Mouse (Mus musculus) midbrain, embryonic 11.5 days (tissue): Measurements from ENCODE around the gene Asb6. TPM values are rescaled to one million over a fixed set of nuclear protein-coding genes. Genes with fewer than 3 reads are reported as not detected.
A peak's percentile ranks its signal among the peaks of the same experiment; 100 is the strongest.

Experiments
- ATAC-seq: fragments of 200-750 bp; cut with Nextera tagmentation; 2 replicates; pipeline ENCODE4 v1.8.0; 2017; ENCODE audit warnings: moderate TSS enrichment, moderate library complexity; ENCODE audit not compliant: low FRiP score
- DNase-seq: peaks from one replicate; pipeline ENCODE4 v3.0.0; 2015; ENCODE audit warnings: low spot score; ENCODE audit errors: missing footprints
- H3K27ac ChIP-seq: fragments of 300-500 bp; sonication (generic); 2 replicates; pipeline ENCODE4 v1.5.1; 2014; ENCODE audit warnings: low read depth, low read length
- H3K27me3 ChIP-seq: fragments of 300-500 bp; sonication (generic); 2 replicates; pipeline ENCODE4 v1.6.1; 2014; ENCODE audit warnings: mild to moderate bottlenecking, low read length, moderate library complexity, mixed read lengths; ENCODE audit not compliant: control insufficient read depth, insufficient read depth
- H3K36me3 ChIP-seq: fragments of 300-500 bp; sonication (generic); 2 replicates; pipeline ENCODE4 v1.6.1; 2014; ENCODE audit warnings: mild to moderate bottlenecking, low read length, moderate library complexity, mixed read lengths; ENCODE audit not compliant: control insufficient read depth, insufficient read depth
- H3K4me1 ChIP-seq: fragments of 300-500 bp; sonication (generic); 2 replicates; pipeline ENCODE4 v1.6.1; 2014; ENCODE audit warnings: low read length; ENCODE audit not compliant: control insufficient read depth, insufficient read depth
- H3K4me2 ChIP-seq: fragments of 300-500 bp; sonication (generic); 2 replicates; pipeline ENCODE4 v1.6.1; 2014; ENCODE audit warnings: mild to moderate bottlenecking, moderate library complexity
- H3K4me3 ChIP-seq: fragments of 300-500 bp; sonication (generic); 2 replicates; pipeline ENCODE4 v1.5.1; 2014; ENCODE audit warnings: low read depth, low read length
- H3K9ac ChIP-seq: fragments of 300-500 bp; sonication (generic); 2 replicates; pipeline ENCODE4 v1.6.1; 2014; ENCODE audit warnings: low read length
- H3K9me3 ChIP-seq: fragments of 300-500 bp; sonication (generic); 2 replicates; pipeline ENCODE4 v1.6.1; 2016; ENCODE audit warnings: low read length; ENCODE audit not compliant: control insufficient read depth
- WGBS: fragments of 180-500 bp; shearing (Covaris S2); extraction: QIAGEN DNeasy Blood & Tissue Kit; methylation state at CpG from one replicate; pipeline ENCODE4 v1.1.7; 2014; 5-methylcytosine and 5-hydroxymethylcytosine counted together
- polyA plus RNA-seq: library from polyadenylated mRNA; unstranded; fragments of >200 nt; fragmentation: Nextera tagmentation; extraction: Ambion mirVana; gene quantifications from 2 replicates; pipeline ENCODE4 v1.2.1, GENCODE M21; 2014

Asb6 gene
- polyA plus RNA-seq, 1 experiment from 2014 or later, result 31.0 TPM

GRCm38 (mm10) chr2:30807147-30807647 is 22.9 kb downstream of the Asb6 start:
- no peak for DNase-seq
- 6% methylated on average over 28 of the region's 28 CpGs for WGBS
- H3K4me1 ChIP-seq, result peaks cover 11% of the 10 kb centered on the region

GRCm38 (mm10) chr2:30805983-30806382 is 24.1 kb downstream of the Asb6 start:
- Histone ChIP-seq H3K27me3 (peaks cover 18% of the 10 kb centered on the region), H3K9me3 (no peaks in the 10 kb centered on the region), H3K4me1 (peaks cover 19% of the 10 kb centered on the region), H3K36me3 (no peaks in the 10 kb centered on the region), H3K4me2 (no peak overlapping the region), H3K9ac (no peak overlapping the region), H3K4me3 (no peak overlapping the region), H3K27ac (no peak overlapping the region)
- 93% methylated on average over 2 of the region's 2 CpGs for WGBS
- DNase-seq (no peak), ATAC-seq (no peak)

More at GRCm38 (mm10) chr2:30807147-30807647, 22.9 kb downstream of the Asb6 start:
- Histone ChIP-seq H3K9me3 (no peaks in the 10 kb centered on the region), H3K9ac (peak overlapping the region; percentile 53), H3K4me2 (peak overlapping the region; percentile 81), H3K27ac (peak overlapping the region; percentile 65), H3K27me3 (peaks cover 6% of the 10 kb centered on the region; the same call in 1 of the 2 replicates), H3K36me3 (no peaks in the 10 kb centered on the region; the same call in none of the 2 replicates), H3K4me3 (peak overlapping the region; percentile 74)
- ATAC-seq, result no peak

DNA sequence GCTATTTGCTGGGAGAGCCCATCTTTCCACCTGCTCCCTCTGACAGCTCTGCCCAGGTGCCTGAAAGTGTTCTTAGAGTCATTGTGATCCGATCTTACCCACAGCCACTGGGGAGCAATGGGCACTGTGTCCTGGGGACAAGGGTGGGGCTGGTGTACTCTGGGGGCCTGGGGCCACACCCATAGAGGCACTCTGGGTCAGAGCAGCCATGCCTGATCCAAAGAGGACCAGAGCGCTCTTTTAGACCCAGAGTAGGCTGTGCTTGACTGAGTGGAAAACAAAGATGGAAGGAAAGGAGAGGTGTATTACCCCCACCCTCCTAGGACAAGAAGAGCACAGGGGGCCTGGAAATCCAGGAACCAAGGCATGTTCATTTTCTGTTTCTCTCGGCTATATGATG is 26.5 kb downstream of the Asb6 start, which contains the start of gene 1700001O22Rik:
1700001O22Rik (minus strand) TSS at position 58 of the 400 bp plus-strand sequence.
- ATAC-seq (no peak), DNase-seq (no peak)
- H3K9ac ChIP-seq, result no peak within 1 kb of the TSS
- 77% methylated on average over 3 of the region's 3 CpGs for WGBS
- peaks cover 29% of the 10 kb centered on the region for H3K27me3 ChIP-seq
- H3K4me2 ChIP-seq, result no peak within 1 kb of the TSS
- H3K4me1 ChIP-seq, result peaks cover 11% of the 10 kb centered on the region
- no peaks in the 10 kb centered on the region for H3K9me3 ChIP-seq
- no peak within 1 kb of the TSS for H3K27ac ChIP-seq
- H3K36me3 ChIP-seq, result no peaks in the 10 kb centered on the region
- no peak within 1 kb of the TSS for H3K4me3 ChIP-seq

- Histone ChIP-seq H3K27ac (no peak overlapping the region), H3K36me3 (no peaks in the 10 kb centered on the region), H3K27me3 (peaks cover 29% of the 10 kb centered on the region), H3K4me1 (peaks cover 18% of the 10 kb centered on the region), H3K4me3 (peak overlapping the region; percentile 43), H3K9me3 (no peaks in the 10 kb centered on the region), H3K9ac (peak overlapping the region; percentile 71), H3K4me2 (peak overlapping the region; percentile 88)
- 1% methylated on average over 76 of the region's 77 CpGs for WGBS
- DNase-seq (peak; percentile 96), ATAC-seq (peak; percentile 54)
Observed at GRCm38 (mm10) chr2:30801067-30801852, 28.9 kb downstream of the Asb6 start.

DNA sequence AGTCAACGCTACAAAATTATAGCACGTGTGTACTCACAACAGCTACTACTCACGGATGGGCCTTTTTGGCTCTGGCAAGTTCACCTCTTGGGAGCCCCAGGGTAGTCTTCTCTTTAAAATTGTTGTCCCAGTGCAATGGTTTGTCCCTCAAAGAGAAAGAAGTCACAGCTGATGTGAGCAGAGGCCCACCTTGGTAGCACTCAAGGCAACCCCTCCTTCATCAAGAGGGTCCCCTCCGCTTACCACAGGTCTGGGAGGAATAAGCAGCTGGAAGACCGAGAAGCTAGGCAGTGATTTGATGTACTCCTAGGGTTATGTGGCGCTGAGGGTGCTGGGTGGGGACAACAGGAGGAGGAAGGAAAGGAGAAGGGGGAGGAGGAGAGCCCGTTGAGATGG is 29.5 kb downstream of the Asb6 start:
- H3K36me3 ChIP-seq, result no peaks in the 10 kb centered on the region
- peaks cover 24% of the 10 kb centered on the region for H3K4me1 ChIP-seq
- DNase-seq, result peak; percentile 90
- WGBS, result 35% methylated on average over 7 of the region's 7 CpGs
- no peak for ATAC-seq
- no peak overlapping the region for H3K27ac ChIP-seq
- H3K9me3 ChIP-seq, result no peaks in the 10 kb centered on the region
- peak overlapping the region; percentile 71; the same call in 1 of the 2 replicates for H3K9ac ChIP-seq
- H3K4me2 ChIP-seq, result peak overlapping the region; percentile 88
- H3K4me3 ChIP-seq, result peak overlapping the region; percentile 43
- peaks cover 29% of the 10 kb centered on the region for H3K27me3 ChIP-seq

- ATAC-seq, result no peak
- Histone ChIP-seq H3K36me3 (no peaks in the 10 kb centered on the region), H3K4me3 (no peak overlapping the region), H3K4me2 (no peak overlapping the region), H3K27me3 (peaks cover 29% of the 10 kb centered on the region), H3K27ac (no peak overlapping the region), H3K9ac (no peak overlapping the region), H3K4me1 (peaks cover 31% of the 10 kb centered on the region), H3K9me3 (no peaks in the 10 kb centered on the region)
- DNase-seq, result no peak
- 89% methylated on average over 3 of the region's 3 CpGs for WGBS
Observed at GRCm38 (mm10) chr2:30799456-30799855, 30.7 kb downstream of the Asb6 start.

- Histone ChIP-seq H3K27me3 (peaks cover 15% of the 10 kb centered on the region), H3K27ac (peak overlapping the region; percentile 35; the same call in 1 of the 2 replicates), H3K36me3 (no peaks in the 10 kb centered on the region), H3K4me2 (peak overlapping the region; percentile 39), H3K4me1 (peaks cover 30% of the 10 kb centered on the region), H3K9me3 (no peaks in the 10 kb centered on the region), H3K9ac (peak overlapping the region; percentile 37), H3K4me3 (peak overlapping the region; percentile 2; the same call in 1 of the 2 replicates)
- peak; percentile 94 for DNase-seq
- peak; percentile 71 for ATAC-seq
- WGBS, result 6% methylated on average over 11 of the region's 11 CpGs
Observed at GRCm38 (mm10) chr2:30796382-30796781, 33.8 kb downstream of the Asb6 start.

DNA sequence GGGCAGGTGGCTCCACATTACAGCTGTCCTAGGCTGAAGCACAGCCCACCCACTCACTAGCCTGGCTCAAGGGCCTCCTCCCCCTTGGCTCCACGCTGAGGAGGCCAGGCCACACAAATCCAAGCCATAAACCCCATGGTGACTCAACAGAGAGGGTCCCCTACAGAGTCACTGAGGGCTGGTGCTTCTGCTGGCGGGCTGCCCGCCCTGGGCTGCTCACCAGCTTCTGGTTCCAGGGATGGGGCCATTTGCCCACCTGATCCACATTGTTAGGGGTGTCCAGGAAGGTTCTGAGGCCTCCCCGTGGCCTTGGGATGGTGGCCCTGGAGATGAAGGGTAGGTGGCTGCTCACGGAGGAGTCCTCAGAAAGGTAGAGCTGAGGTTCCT is 34.3 kb downstream of the Asb6 start:
- peak overlapping the region; percentile 37; the same call in 1 of the 2 replicates for H3K9ac ChIP-seq
- H3K4me2 ChIP-seq, result peak overlapping the region; percentile 39
- no peaks in the 10 kb centered on the region for H3K9me3 ChIP-seq
- no peaks in the 10 kb centered on the region for H3K36me3 ChIP-seq
- H3K4me1 ChIP-seq, result peaks cover 25% of the 10 kb centered on the region
- ATAC-seq (peak; percentile 18; the same call in 1 of the 2 replicates), DNase-seq (no peak)
- H3K4me3 ChIP-seq, result no peak overlapping the region; the same call in 1 of the 2 replicates
- peaks cover 10% of the 10 kb centered on the region for H3K27me3 ChIP-seq
- 38% methylated on average over 5 of the region's 5 CpGs for WGBS
- peak overlapping the region; percentile 35 for H3K27ac ChIP-seq
